Comparison of ENCODE assay signal across 26 mouse cellular contexts in the genomic region with DNA sequence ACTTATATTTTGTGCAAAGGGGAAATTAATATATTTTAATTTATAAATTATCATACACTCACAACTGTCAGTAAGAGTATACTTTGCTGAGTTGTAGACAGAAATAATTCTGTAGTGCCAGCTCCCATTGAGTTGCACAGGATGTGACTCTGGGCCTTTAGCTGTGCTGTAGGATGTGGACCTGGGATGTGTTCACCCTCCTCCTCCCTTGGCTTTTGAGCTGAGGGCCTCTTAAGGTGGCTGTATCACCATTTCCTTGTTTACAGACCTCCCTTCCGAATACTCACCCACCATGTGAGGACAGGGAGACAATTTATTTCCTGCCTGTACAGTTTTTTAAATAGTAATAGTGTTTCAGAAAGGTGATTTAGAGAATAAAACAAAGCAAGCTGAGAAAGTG. TPM values are rescaled to one million over a fixed set of nuclear protein-coding genes. Genes with fewer than 3 reads are reported as not detected.
DNase-seq lines count a peak whose midpoint lies in the region; ATAC-seq and TF ChIP-seq lines count a peak whose summit lies in the region.
"Had no signal": no experiment of that assay in that cellular context is flagged by ENCODE, and none has a peak within 500 bp of the region (broad histone marks: within the 10 kb centered on the region; RNA-seq: fewer than 3 reads in every experiment).

No protein-coding gene starts in this region.

- no peaks in the 10 kb centered on the region for H3K9me3 ChIP-seq in heart, postnatal 0 days (replicated peaks; ENCODE audit: control insufficient read depth, low read length)
- H3K9me3 ChIP-seq in forebrain, embryonic 12.5 days: no peaks in the 10 kb centered on the region
- H3K9me3 ChIP-seq: embryonic facial prominence, embryonic 15.5 days; forebrain, embryonic 10.5 days; forebrain, embryonic 15.5 days; heart, embryonic 15.5 days; hindbrain, embryonic 10.5 days had no signal

- H3K4me2 ChIP-seq in heart, postnatal 0 days (ENCODE audit: low read depth, low read length): no peak overlapping the region
- no peak overlapping the region for H3K4me2 ChIP-seq in forebrain, embryonic 12.5 days
- H3K4me2 ChIP-seq: embryonic facial prominence, embryonic 15.5 days; forebrain, embryonic 15.5 days; heart, embryonic 11.5 days; heart, embryonic 15.5 days; hindbrain, embryonic 14.5 days had no signal

- 63% methylated on average over 1 of the region's 1 CpGs for WGBS in heart, postnatal 0 days
- WGBS in spleen, adult 2 months: 53% methylated on average over 1 of the region's 1 CpGs
- WGBS in forebrain, embryonic 12.5 days: 82% methylated on average over 1 of the region's 1 CpGs

- no peak for TF ChIP-seq POLR2A in spleen, adult 2 months (IDR thresholded peaks at IDR 0.05; ENCODE audit: low read depth, low read length)

- no peak overlapping the region for H3K9ac ChIP-seq in heart, postnatal 0 days (replicated peaks; ENCODE audit: low read depth, low read length)
- H3K9ac ChIP-seq in forebrain, embryonic 12.5 days: no peak overlapping the region
- H3K9ac ChIP-seq: embryonic facial prominence, embryonic 15.5 days; forebrain, embryonic 15.5 days; heart, embryonic 15.5 days; hindbrain, embryonic 14.5 days had no signal

- no peak for TF ChIP-seq EP300 in heart, postnatal 0 days (IDR thresholded peaks at IDR 0.05; ENCODE audit: low read depth)

- DNase-seq in heart, postnatal 0 days (ENCODE audit: low spot score): no peak
- no peak for DNase-seq in heart, adult 18-20 months
- no peak for DNase-seq in spleen, adult 2 months (ENCODE audit: low read depth in 1 of 2, low spot score in 2 of 2)
- DNase-seq in spleen, postnatal 36 days (ENCODE audit: low spot score in 2 of 2): no peak
- peak; percentile 55 for DNase-seq in CD4-positive, CD25-positive, alpha-beta regulatory T cell, adult 2 months (ENCODE audit: low read depth, low spot score)
- peak; percentile 58 for DNase-seq in induced T-regulatory cell, adult 2 months (ENCODE audit: low read depth)
- DNase-seq in frontal cortex, adult 2 months (ENCODE audit: extremely low spot score in 1 of 2, low spot score in 1 of 2): no peak
- DNase-seq: adrenal gland, postnatal 10 days; B cell, adult 2 months; cerebellum, adult 11 months; cerebellum, adult 8-10 months; cerebellum, postnatal 14 days; embryo, embryonic 11 days; gastrocnemius, postnatal 10 days; heart, adult 2 months had no signal

- H3K27ac ChIP-seq in heart, postnatal 0 days (ENCODE audit: low read depth): peak overlapping the region; percentile 51; the same call in 1 of the 2 replicates
- H3K27ac ChIP-seq in spleen, adult 2 months (ENCODE audit: insufficient read depth, low read length): peak overlapping the region; percentile 69
- no peak overlapping the region for H3K27ac ChIP-seq in forebrain, embryonic 12.5 days
- H3K27ac ChIP-seq: embryonic facial prominence, embryonic 15.5 days; forebrain, embryonic 10.5 days; forebrain, embryonic 15.5 days; heart, adult 2 months; heart, embryonic 15.5 days; hindbrain, embryonic 10.5 days; hindbrain, embryonic 14.5 days had no signal

- H3K4me1 ChIP-seq in heart, postnatal 0 days (ENCODE audit: control insufficient read depth, insufficient read depth): peaks cover 6% of the 10 kb centered on the region
- H3K4me1 ChIP-seq in spleen, adult 2 months (ENCODE audit: control insufficient read depth, insufficient read depth, insufficient read length): peaks cover 6% of the 10 kb centered on the region
- H3K4me1 ChIP-seq in forebrain, embryonic 12.5 days: no peaks in the 10 kb centered on the region
- H3K4me1 ChIP-seq: forebrain, embryonic 15.5 days; hindbrain, embryonic 10.5 days had no signal

- no peaks in the 10 kb centered on the region; the same call in 1 of the 2 replicates for H3K36me3 ChIP-seq in heart, postnatal 0 days (replicated peaks; ENCODE audit: control insufficient read depth, insufficient read depth, low read length)
- H3K36me3 ChIP-seq in spleen, adult 2 months (ENCODE audit: control insufficient read depth, insufficient read depth, low read length): no peaks in the 10 kb centered on the region
- H3K36me3 ChIP-seq in forebrain, embryonic 12.5 days (replicated peaks): 0 out of 2 replicates have a peak, but pooled peaks cover 5% of the 10 kb centered on the region
- H3K36me3 ChIP-seq: forebrain, embryonic 15.5 days had no signal

- TF ChIP-seq CTCF in heart, postnatal 0 days (IDR thresholded peaks at IDR 0.05; ENCODE audit: low read depth): no peak
- TF ChIP-seq CTCF in spleen, adult 2 months (IDR thresholded peaks at IDR 0.05; ENCODE audit: extremely low read depth, insufficient read depth, insufficient read length, insufficient replicate concordance): no peak

- ATAC-seq in heart, postnatal 0 days (ENCODE audit: insufficient read depth, low read depth): no peak
- ATAC-seq in forebrain, embryonic 12.5 days (ENCODE audit: low FRiP score): no peak
- ATAC-seq: forebrain, embryonic 15.5 days; Patski had no signal

- no peak overlapping the region for H3K4me3 ChIP-seq in heart, postnatal 0 days (ENCODE audit: low read depth, low read length)
- H3K4me3 ChIP-seq in spleen, adult 2 months (ENCODE audit: extremely low read depth, insufficient read depth, insufficient read length): no peak overlapping the region
- no peak overlapping the region for H3K4me3 ChIP-seq in forebrain, embryonic 12.5 days (replicated peaks)
- H3K4me3 ChIP-seq: embryonic facial prominence, embryonic 15.5 days; erythroblast, embryonic 14.5 days; forebrain, embryonic 10.5 days; forebrain, embryonic 15.5 days; heart, adult 2 months; heart, embryonic 15.5 days; hindbrain, embryonic 10.5 days had no signal

- H3K27me3 ChIP-seq in heart, postnatal 0 days (ENCODE audit: control insufficient read depth, insufficient read depth, low read length): no peaks in the 10 kb centered on the region
- no peaks in the 10 kb centered on the region for H3K27me3 ChIP-seq in spleen, adult 2 months (ENCODE audit: control insufficient read depth, insufficient read depth, low read length)
- no peaks in the 10 kb centered on the region for H3K27me3 ChIP-seq in forebrain, embryonic 12.5 days
- H3K27me3 ChIP-seq: CH12.LX; embryonic facial prominence, embryonic 15.5 days; forebrain, embryonic 15.5 days; heart, embryonic 15.5 days; Patski had no signal

RNA-seq across cellular contexts. Expression of gene Ift80, which starts 30.8 kb away (rescaled TPM):
- 3.2 and 13.6 TPM in 2 replicates for total RNA-seq in heart, postnatal 0 days (2014; rRNA removed; ENCODE audit: low replicate concordance)
- polyA plus RNA-seq in heart, postnatal 0 days (2015; fragmentation: Nextera tagmentation; extraction: Ambion mirVana): 2.8 and 3.0 TPM in 2 replicates
- total RNA-seq in heart, adult 18-20 months (2021): 1 to 10 TPM; 4.0 to 5.3 TPM
- polyA plus RNA-seq in spleen, adult 2 months (2012; rRNA removed): 2.6 and 3.1 TPM in 2 replicates
- polyA plus RNA-seq in forebrain, embryonic 12.5 days (2016; fragmentation: Nextera tagmentation; extraction: Ambion mirVana): 17.6 and 18.7 TPM in 2 replicates
- 17.1 and 17.8 TPM in 2 replicates for polyA plus RNA-seq in frontal cortex, adult 2 months (2012; rRNA removed)

RNA-seq across cellular contexts. Expression of gene Smc4, which starts 31.0 kb away (rescaled TPM):
- total RNA-seq in heart, postnatal 0 days (2014; rRNA removed; ENCODE audit: low replicate concordance): 32.8 and 52.5 TPM in 2 replicates
- polyA plus RNA-seq in heart, postnatal 0 days (2015; fragmentation: Nextera tagmentation; extraction: Ambion mirVana): 77.1 and 80.2 TPM in 2 replicates
- total RNA-seq in heart, adult 18-20 months (2021): 10 to 100 TPM in 1 of 2 experiments, 1 to 10 TPM in 1; 9.7 to 13.3 TPM
- polyA plus RNA-seq in spleen, adult 2 months (2012; rRNA removed): 10.8 and 15.6 TPM in 2 replicates
- 200 and 232 TPM in 2 replicates for polyA plus RNA-seq in forebrain, embryonic 12.5 days (2016; fragmentation: Nextera tagmentation; extraction: Ambion mirVana)
- 3.9 and 4.6 TPM in 2 replicates for polyA plus RNA-seq in frontal cortex, adult 2 months (2012; rRNA removed)

Comparison
In these comparisons a context has a peak if more than half of its experiments do, and no peak if none do; other contexts are left out.
1. DNase-seq: peak in CD4-positive, CD25-positive, alpha-beta regulatory T cell, adult 2 months (single experiment) and induced T-regulatory cell, adult 2 months (single experiment); none in heart, postnatal 0 days (single experiment), heart, adult 18-20 months (0 of 2), spleen, adult 2 months (0 of 2), spleen, postnatal 36 days (0 of 2) and frontal cortex, adult 2 months (0 of 2).